Mouse (Mus musculus) heart, adult 18-20 months (tissue): ENCODE results near the gene Il6st. TPM values are rescaled to one million over a fixed set of nuclear protein-coding genes. Genes with fewer than 3 reads are reported as not detected.
"Not testable (repeated sequence)": the region's sequence is repeated elsewhere in the genome, so short reads cannot be mapped to it uniquely, and the experiment has no call there.

ENCODE experiments used
- DNase-seq, 2 experiments: peaks; one replicate each; pipeline ENCODE4 v3.0.0; 2021 to 2022; ENCODE audit warnings: mixed read lengths in 1 of 2
- long read RNA-seq, 2 experiments: library from polyadenylated mRNA; stranded (forward); transcript quantifications; one replicate each; pipeline ENCODE4 v2.0.0; 2021
- total RNA-seq, 2 experiments: library from RNA; stranded (reverse); gene quantifications; 2 replicates each; pipeline ENCODE4 v1.2.3; 2021

Gene Il6st
- total RNA-seq = 100 to 1,000 TPM; 212 to 240 TPM
- long read RNA-seq, experiment 1, full-length matches to known transcripts = 36 of 63 reads
- long read RNA-seq, experiment 1, partial matches to known transcripts = 25 of 63 reads
- long read RNA-seq, experiment 1, other reads (novel, unspliced or antisense) = 2 of 63 reads
- long read RNA-seq, experiment 2, full-length matches to known transcripts = 16 of 28 reads
- long read RNA-seq, experiment 2, partial matches to known transcripts = 3 of 28 reads
- long read RNA-seq, experiment 2, other reads (novel, unspliced or antisense) = 9 of 28 reads

DNA sequence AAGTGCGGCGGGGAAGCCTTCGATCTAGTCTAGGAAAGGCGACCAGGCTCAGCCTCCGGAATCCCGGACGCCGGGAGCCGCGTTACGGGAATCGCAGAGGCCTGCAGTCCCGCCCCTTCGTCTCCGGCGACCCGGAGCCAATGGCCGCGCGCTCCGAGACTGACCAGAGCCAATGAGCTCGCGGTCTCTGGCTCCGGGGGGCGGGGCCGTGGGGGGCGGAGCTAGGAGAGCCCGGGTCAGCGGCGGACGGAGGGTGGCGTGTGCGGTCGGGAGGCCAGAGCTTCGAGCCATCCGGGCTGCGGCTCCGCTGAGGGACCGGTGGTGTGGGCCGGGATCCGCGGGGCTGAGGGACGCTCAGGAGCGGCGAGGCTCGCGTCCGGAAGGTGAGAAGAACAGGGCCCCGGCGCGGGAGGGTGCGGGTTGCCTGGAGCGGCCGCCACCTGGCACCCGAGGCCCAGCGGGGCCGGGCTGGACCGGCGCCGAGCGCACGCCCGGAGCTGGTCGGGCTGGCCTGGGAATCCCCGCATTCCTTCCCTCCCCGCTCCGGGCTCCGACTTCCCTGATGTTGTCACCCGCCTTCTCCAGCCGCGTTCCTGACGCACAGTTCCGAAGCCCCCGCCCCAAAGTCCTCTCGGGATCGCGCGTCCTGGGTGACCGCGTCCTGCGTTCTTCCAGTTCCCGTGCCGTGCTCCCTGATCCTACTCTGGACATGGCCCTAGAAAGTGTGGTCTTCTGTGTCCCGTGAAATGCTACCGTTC lies at the start of gene Il6st:
Il6st (plus strand) TSS at position 203 of the 758 bp plus-strand sequence.
- peak; percentile 97 to 98 for DNase-seq

- no peak for DNase-seq
Observed at GRCm38 (mm10) chr13:112415896-112416295, 48.0 kb upstream of the Il6st start.

GRCm38 (mm10) chr13:112416410-112417162 lies 47.3 kb upstream of the Il6st start:
- DNase-seq = no peak

DNA sequence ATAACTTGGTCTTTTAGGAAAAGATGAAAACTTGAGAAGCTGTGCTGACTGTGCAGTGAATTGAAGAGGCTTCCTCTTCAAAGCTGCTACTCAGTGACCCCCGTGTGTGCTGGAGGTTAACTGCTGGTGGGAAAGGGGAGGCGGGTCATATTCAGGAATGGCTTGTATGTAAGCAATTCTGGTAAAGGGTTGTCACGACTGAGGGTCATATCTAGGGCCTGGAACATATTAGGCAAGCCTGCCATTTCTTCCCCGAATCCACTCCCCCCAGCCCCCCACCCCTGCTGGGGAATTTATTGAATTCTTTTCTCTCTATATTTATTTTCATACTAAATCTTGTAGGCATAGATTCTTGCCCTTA lies 46.7 kb upstream of the Il6st start:
- DNase-seq = no peak

- no peak for DNase-seq
Observed at GRCm38 (mm10) chr13:112417861-112418423, 45.9 kb upstream of the Il6st start.

DNA sequence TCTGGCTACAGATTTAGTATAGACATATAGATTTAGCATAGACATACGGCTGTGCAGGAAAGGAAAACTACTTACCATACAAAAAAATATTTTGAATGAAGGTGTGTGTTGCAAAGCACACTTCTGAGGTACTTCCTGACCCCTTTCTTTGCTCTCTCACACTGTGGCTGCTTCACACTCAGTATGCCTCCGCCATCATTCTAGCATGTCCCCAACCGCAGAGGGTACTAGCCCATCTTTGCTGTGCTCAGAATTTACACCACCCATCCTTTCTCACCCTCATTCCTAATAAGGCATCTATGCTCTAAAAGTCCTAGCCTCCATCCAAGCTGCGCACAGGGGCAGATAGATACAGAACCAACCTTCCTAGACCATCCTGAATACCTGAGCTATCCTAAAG lies 45.3 kb upstream of the Il6st start:
- no peak for DNase-seq

- DNase-seq = no peak
Observed at GRCm38 (mm10) chr13:112424212-112424611, 39.7 kb upstream of the Il6st start.

- DNase-seq = no peak
Observed at GRCm38 (mm10) chr13:112424635-112425034, 39.2 kb upstream of the Il6st start.

DNA sequence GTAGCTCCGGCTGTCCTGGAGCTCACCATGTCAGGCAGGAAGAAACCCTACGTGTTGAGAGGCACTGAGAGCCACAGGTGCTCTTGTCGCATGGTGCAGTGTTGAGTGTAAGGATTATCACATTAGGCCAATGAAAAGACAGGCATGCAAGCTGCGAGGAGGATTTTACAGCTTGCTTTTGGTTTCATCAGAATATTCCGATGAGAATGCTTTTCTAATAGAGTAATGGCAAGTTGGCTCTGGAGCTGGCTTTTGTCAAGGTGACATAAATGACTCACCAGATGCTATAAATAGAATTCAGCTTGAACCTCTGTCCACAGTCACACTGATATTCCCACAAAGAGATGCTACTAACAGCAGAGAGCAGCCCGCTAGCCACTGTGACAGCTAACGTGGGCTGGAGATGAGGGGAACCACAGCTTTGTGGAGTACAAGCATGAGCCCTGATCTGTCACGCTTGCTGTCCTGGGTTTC lies 38.7 kb upstream of the Il6st start:
- DNase-seq = peak; percentile 45 to 53

GRCm38 (mm10) chr13:112426265-112427135 lies 37.4 kb upstream of the Il6st start:
- DNase-seq = no peak

GRCm38 (mm10) chr13:112427136-112427470 lies 36.8 kb upstream of the Il6st start:
- not testable (repeated sequence) for DNase-seq

GRCm38 (mm10) chr13:112427521-112427920 lies 36.3 kb upstream of the Il6st start:
- no peak for DNase-seq

DNA sequence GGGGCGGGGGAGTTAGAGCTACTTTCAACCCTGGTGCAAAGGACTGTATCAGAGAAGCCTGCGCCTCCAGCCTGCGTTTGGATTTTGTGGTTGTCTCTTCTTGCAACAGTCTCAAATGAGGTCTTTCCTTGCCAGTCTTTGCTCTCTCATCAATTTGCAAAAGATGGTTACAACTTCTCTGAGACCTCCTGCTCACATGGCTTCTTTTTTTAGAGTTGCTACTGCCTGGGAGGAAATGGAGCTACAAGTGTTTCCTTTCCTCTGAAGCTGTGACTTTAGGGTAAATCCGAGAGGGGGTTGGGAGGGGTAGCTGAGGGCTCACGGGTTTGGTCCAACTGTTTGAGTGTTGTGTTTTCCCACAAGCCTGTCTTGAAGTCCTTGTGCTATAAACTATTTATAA lies 30.6 kb upstream of the Il6st start:
- peak in 1 of 2 experiments; percentile 29 for DNase-seq

DNA sequence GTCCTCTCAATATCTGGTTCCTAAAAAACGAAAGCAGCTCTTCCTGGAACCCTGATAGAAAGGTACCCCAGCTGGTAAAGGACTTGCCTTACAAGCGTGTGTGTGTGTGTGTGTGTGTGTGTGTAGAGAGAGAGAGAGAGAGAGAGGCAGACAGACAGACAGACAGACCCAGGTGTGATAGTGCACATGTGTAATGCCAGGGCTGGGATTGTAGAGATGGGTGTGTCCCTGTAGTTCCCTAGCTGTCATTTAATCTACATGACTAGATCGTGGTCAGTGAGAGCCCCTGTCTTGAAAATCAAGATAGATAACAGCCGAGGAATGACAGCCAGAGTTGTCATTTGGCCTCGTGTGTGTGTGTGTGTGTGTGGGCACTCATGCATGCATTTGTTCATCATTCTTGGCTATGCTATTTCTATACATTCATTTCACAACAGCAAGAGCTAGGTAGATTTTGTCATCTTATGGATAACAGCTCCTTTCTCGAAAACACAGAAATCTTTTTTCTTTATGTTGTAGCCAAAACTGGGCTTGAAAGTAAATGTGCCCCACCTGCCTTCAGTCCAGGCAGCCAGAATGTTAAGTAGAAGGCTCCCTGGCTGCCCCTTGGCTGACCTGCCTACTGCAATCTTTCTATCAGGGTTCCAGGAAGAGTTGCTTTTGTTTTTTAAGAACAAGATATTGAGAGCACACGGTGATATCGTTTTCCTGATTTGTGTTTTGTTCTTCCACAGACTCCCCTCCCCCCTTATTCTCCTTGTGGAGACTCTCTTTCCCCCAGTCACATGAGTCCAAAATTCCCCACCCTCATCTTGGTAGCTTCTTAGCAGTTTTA lies 28.4 kb upstream of the Il6st start:
- peak in 1 of 2 experiments; percentile 37 for DNase-seq

DNA sequence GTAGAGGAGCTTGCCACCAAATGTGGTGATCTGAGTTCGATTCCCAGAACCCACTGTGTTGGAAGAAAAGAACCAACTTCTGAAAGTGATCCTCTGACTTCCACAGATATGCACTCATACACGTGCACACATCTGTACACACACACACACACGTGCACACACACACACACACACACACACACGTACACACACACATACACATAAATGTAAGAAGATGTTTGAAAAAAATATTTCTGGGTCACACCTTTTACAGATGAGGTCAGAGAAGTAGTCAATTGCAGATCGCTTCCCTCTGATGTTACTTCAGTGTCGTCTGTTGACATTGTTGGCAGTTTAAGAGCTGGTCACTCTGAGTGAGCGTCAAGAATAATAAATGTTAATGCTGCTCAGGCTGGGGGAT lies 27.6 kb upstream of the Il6st start:
- no peak for DNase-seq

DNA sequence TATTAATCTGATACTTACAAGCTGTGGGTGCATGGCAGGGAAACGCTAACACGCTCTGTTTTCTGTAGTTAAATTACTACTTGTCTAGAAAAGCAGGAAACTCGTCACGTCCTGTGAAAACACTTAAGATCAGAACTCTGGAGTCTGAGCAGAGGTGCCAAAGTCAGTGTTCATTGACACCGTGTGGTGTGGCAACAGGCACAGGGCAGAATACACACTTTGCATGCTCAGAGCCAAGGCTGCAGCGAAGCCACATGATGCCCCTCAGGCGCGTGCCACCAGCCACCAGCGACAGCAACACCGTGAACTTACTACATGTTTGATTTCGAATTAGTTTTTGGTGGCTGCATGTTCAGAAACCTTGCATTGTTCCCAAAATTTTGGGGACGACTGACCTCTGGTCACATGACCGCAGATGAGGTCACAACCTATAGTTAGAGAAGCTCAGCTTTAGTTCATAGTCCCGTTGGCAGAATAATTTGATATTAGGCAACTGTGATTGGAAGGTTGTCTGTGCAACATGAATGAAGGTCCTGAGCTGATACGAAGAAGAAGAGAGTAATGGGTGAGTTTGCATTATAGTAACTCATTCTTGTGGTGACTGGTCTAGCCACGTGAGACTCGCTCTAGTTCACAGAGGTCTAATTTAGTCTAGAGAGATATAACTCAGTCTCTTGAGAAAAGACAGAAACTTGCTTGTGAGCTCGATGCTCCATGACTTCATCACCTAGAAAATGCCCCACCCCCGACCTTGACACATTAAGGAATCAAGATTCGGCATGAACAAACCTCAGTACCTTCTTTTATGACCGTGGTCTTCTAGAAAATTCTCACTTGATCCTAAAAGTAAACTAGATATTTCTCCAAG lies 25.6 kb upstream of the Il6st start:
- no peak for DNase-seq

GRCm38 (mm10) chr13:112439105-112439818 lies 24.6 kb upstream of the Il6st start:
- peak in 1 of 2 experiments; percentile 37 for DNase-seq

- DNase-seq = peak; percentile 64 to 85
Observed at GRCm38 (mm10) chr13:112439917-112440361, 23.9 kb upstream of the Il6st start.

DNA sequence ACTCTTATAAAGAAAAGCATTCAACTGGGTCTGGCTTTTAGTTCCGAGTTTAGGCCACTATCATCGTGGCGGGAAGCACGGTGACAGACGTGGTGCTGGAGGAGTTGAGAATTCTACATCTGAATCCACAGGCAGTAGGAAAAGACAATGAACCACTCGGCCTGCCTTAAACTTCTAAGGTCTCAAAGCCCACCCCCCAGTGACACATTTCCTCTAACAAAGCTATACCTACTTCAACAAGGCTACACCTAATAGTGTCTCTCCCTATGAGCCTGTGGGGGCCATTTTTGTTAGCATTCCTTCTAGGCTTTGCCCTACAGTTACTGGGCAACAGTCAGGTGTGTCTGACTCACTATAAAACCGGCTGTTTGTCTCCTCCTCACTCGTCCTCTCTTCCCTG lies 23.2 kb upstream of the Il6st start:
- DNase-seq = no peak
